Mouse (Mus musculus): ENCODE data around the gene Pimreg.

DNA sequence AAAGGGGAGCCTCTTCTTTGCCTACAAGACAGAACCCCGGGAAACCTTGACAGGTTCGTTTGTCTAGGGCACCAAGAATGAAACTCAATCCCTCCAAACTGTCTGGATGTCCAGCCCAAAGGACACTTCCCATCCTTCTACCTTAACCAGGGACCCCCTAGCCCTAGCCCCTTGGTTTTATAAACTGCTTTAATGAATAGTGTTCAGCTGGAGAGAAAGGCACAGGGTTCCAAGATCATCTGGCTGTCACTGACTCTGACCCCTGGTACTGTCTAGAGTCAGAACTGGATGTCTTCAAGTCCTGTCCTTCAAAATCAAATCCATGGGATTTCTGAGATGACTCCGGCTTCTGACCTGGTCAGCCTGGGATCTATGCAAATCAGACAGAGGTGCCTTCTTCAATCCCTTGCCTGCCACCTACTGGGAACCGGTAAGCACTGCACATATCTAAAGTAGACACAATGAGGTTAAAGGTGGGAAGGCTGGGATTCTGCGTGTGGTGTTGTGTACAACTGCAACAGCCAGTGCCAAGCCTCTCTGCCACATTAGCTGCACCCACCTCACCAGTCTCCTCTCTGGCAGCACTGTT is 17.5 kb upstream of the Pimreg start:
- TF ChIP-seq GATA1 (IDR thresholded peaks at IDR 0.05; ENCODE audit: borderline replicate concordance, low read length) (no peak), CTCF (IDR thresholded peaks at IDR 0.05; ENCODE audit: low read depth, low read length) (no peak), TAL1 (conservative IDR thresholded peaks at IDR 0.05; ENCODE audit: low read depth, low read length) (no peak), POLR2AphosphoS5 (IDR thresholded peaks at IDR 0.05; ENCODE audit: insufficient replicate concordance, low read depth, low read length) (no peak)

Measured in G1E (cell line).